Mouse (Mus musculus) liver, embryonic 15.5 days (tissue): ENCODE data around the gene Tom1l2. TPM values are rescaled to one million over a fixed set of nuclear protein-coding genes. Genes with fewer than 3 reads are reported as not detected.

Source experiments
- ATAC-seq: fragments of 200-750 bp; cut with Nextera tagmentation; 2 replicates; pipeline ENCODE4 v1.8.0; 2017; ENCODE audit warnings: moderate number of reproducible peaks, mild to moderate bottlenecking, moderate library complexity; ENCODE audit not compliant: insufficient read depth
- H3K27ac ChIP-seq: fragments of 300-500 bp; sonication (generic); replicated peaks from 2 replicates; pipeline ENCODE4 v1.5.1; 2015; ENCODE audit warnings: mild to moderate bottlenecking, inconsistent platforms
- H3K27me3 ChIP-seq: fragments of 300-500 bp; sonication (generic); 2 replicates; pipeline ENCODE4 v1.6.1; 2015; ENCODE audit warnings: mild to moderate bottlenecking, inconsistent platforms
- H3K36me3 ChIP-seq: fragments of 300-500 bp; sonication (generic); replicated peaks from 2 replicates; pipeline ENCODE4 v1.6.1; 2015; ENCODE audit warnings: moderate library complexity, mild to moderate bottlenecking, inconsistent platforms
- H3K4me1 ChIP-seq: fragments of 300-500 bp; sonication (generic); replicated peaks from 2 replicates; pipeline ENCODE4 v1.6.1; 2015; ENCODE audit warnings: inconsistent platforms
- H3K4me2 ChIP-seq: fragments of 300-500 bp; sonication (generic); 2 replicates; pipeline ENCODE4 v1.6.1; 2015; ENCODE audit warnings: moderate library complexity, mild to moderate bottlenecking, inconsistent platforms
- H3K4me3 ChIP-seq: fragments of 300-500 bp; sonication (generic); replicated peaks from 2 replicates; pipeline ENCODE4 v1.5.1; 2015; ENCODE audit warnings: mild to moderate bottlenecking, inconsistent platforms
- H3K9ac ChIP-seq: fragments of 300-500 bp; sonication (generic); 2 replicates; pipeline ENCODE4 v1.6.1; 2015; ENCODE audit warnings: moderate library complexity, mild to moderate bottlenecking, inconsistent platforms
- H3K9me3 ChIP-seq: fragments of 300-500 bp; sonication (generic); replicated peaks from 2 replicates; pipeline ENCODE4 v1.6.1; 2016; ENCODE audit warnings: inconsistent platforms
- WGBS: fragments of 180-500 bp; shearing (Covaris S2); methylation state at CpG from one replicate; pipeline ENCODE4 v1.1.7; 2015; ENCODE audit warnings: mixed read lengths; ENCODE audit not compliant: insufficient replicate concordance; 5-methylcytosine and 5-hydroxymethylcytosine counted together
- polyA plus RNA-seq: library from polyadenylated mRNA; unstranded; fragments of >200 nt; fragmentation: Nextera tagmentation; extraction: Ambion mirVana; gene quantifications from 2 replicates; pipeline ENCODE4 v1.2.1, GENCODE M21; 2015

The Tom1l2 gene
- polyA plus RNA-seq, 1 experiment from 2014 or later, result 5.3 TPM

GRCm38 (mm10) chr11:60319257-60320066 is 33.2 kb downstream of the Tom1l2 start:
- no peaks in the 10 kb centered on the region for H3K36me3 ChIP-seq
- no peak overlapping the region for H3K27ac ChIP-seq
- 0 out of 2 replicates have a peak, but pooled peaks have one; percentile 40 for ATAC-seq
- no peak overlapping the region for H3K9ac ChIP-seq
- H3K4me2 ChIP-seq, result peak overlapping the region; percentile 36; the same call in 1 of the 2 replicates
- H3K4me3 ChIP-seq, result no peak overlapping the region
- WGBS, result 75% methylated on average over 10 of the region's 10 CpGs
- H3K4me1 ChIP-seq, result peaks cover 30% of the 10 kb centered on the region
- H3K27me3 ChIP-seq, result no peaks in the 10 kb centered on the region
- H3K9me3 ChIP-seq, result no peaks in the 10 kb centered on the region

DNA sequence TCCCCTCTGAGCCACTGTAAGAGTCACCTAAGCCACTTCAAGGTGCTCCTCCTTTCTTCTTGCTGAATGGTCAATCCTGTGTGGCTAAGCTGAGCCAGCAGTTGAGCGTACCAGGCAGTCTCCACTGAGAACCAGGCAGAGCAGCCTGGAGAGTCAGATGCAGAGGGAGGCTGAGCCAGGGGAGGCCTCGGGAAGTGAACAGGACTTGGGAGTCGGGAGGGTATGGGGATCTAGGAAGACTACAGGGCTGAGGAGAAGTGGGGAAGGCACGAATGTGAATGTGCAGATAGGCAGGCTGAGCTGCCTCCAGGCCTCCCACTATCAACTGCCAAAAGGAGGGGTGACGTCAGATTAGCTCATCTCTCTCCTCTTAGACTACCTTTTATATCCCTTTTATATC is 34.0 kb downstream of the Tom1l2 start:
- no peak overlapping the region for H3K4me3 ChIP-seq
- no peaks in the 10 kb centered on the region for H3K27me3 ChIP-seq
- peak; percentile 66; the same call in 1 of the 2 replicates for ATAC-seq
- H3K4me2 ChIP-seq, result peak overlapping the region; percentile 36; the same call in 1 of the 2 replicates
- WGBS, result 42% methylated on average over 5 of the region's 5 CpGs
- no peaks in the 10 kb centered on the region for H3K36me3 ChIP-seq
- H3K27ac ChIP-seq, result no peak overlapping the region
- H3K9me3 ChIP-seq, result no peaks in the 10 kb centered on the region
- peaks cover 30% of the 10 kb centered on the region for H3K4me1 ChIP-seq
- no peak overlapping the region for H3K9ac ChIP-seq

- Histone ChIP-seq H3K27ac (no peak overlapping the region), H3K27me3 (no peaks in the 10 kb centered on the region), H3K9me3 (no peaks in the 10 kb centered on the region), H3K4me2 (no peak overlapping the region), H3K4me1 (peaks cover 30% of the 10 kb centered on the region), H3K9ac (no peak overlapping the region), H3K36me3 (no peaks in the 10 kb centered on the region), H3K4me3 (no peak overlapping the region)
- no peak for ATAC-seq
- 69% methylated on average over 7 of the region's 7 CpGs for WGBS
Observed at GRCm38 (mm10) chr11:60317376-60318102, 35.2 kb downstream of the Tom1l2 start.

- 72% methylated on average over 8 of the region's 8 CpGs for WGBS
- Histone ChIP-seq H3K4me1 (peaks cover 31% of the 10 kb centered on the region), H3K27ac (no peak overlapping the region), H3K9me3 (no peaks in the 10 kb centered on the region), H3K4me3 (no peak overlapping the region), H3K4me2 (no peak overlapping the region), H3K27me3 (no peaks in the 10 kb centered on the region), H3K9ac (no peak overlapping the region), H3K36me3 (no peaks in the 10 kb centered on the region)
- ATAC-seq, result no peak
Observed at GRCm38 (mm10) chr11:60316883-60317282, 35.8 kb downstream of the Tom1l2 start.

DNA sequence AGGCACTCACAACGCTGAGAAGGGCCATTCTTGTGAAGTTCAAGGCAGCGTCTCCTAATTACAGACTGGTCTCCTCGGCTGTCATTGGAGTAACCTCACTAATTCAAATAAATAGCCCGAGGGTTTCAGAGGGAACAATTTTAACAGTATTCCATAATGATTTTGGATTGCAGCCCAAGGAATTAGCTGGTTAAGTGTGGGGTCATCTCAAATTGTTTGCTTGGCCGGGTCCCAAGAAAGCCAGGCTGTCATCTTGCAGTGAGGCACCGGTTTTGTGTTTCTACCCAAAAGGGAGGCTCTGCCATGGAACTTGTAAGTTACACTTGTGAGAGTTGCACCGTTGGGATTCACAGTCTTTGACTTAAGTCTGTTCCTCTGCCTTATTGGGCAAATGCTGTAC is 36.5 kb downstream of the Tom1l2 start:
- Histone ChIP-seq H3K27me3 (no peaks in the 10 kb centered on the region), H3K4me3 (no peak overlapping the region), H3K27ac (no peak overlapping the region), H3K9me3 (no peaks in the 10 kb centered on the region), H3K9ac (no peak overlapping the region), H3K4me2 (no peak overlapping the region), H3K4me1 (peaks cover 37% of the 10 kb centered on the region), H3K36me3 (no peaks in the 10 kb centered on the region)
- ATAC-seq, result no peak
- 72% methylated on average over 7 of the region's 7 CpGs for WGBS

GRCm38 (mm10) chr11:60311025-60311854 is 41.5 kb downstream of the Tom1l2 start:
- Histone ChIP-seq H3K4me3 (no peak overlapping the region), H3K4me2 (no peak overlapping the region), H3K27ac (peak overlapping the region; percentile 53), H3K27me3 (no peaks in the 10 kb centered on the region), H3K4me1 (peaks cover 32% of the 10 kb centered on the region), H3K9ac (no peak overlapping the region), H3K9me3 (no peaks in the 10 kb centered on the region), H3K36me3 (no peaks in the 10 kb centered on the region)
- no peak for ATAC-seq
- 32% methylated on average over 8 of the region's 8 CpGs for WGBS

- no peaks in the 10 kb centered on the region for H3K36me3 ChIP-seq
- no peaks in the 10 kb centered on the region for H3K27me3 ChIP-seq
- peaks cover 42% of the 10 kb centered on the region for H3K4me1 ChIP-seq
- no peak overlapping the region for H3K4me3 ChIP-seq
- H3K9me3 ChIP-seq, result no peaks in the 10 kb centered on the region
- no peak overlapping the region for H3K9ac ChIP-seq
- H3K4me2 ChIP-seq, result no peak overlapping the region
- no peak overlapping the region for H3K27ac ChIP-seq
- no peak for ATAC-seq
Observed at GRCm38 (mm10) chr11:60309875-60310274, 42.8 kb downstream of the Tom1l2 start.

- Histone ChIP-seq H3K9me3 (no peaks in the 10 kb centered on the region), H3K36me3 (no peaks in the 10 kb centered on the region), H3K27me3 (no peaks in the 10 kb centered on the region), H3K9ac (no peak overlapping the region), H3K4me3 (no peak overlapping the region), H3K27ac (peak overlapping the region; percentile 72), H3K4me1 (peaks cover 42% of the 10 kb centered on the region), H3K4me2 (no peak overlapping the region)
- 67% methylated on average over 12 of the region's 12 CpGs for WGBS
- ATAC-seq, result peak; percentile 77
Observed at GRCm38 (mm10) chr11:60308506-60309116, 44.1 kb downstream of the Tom1l2 start.

- Histone ChIP-seq H3K9me3 (no peaks in the 10 kb centered on the region), H3K9ac (no peak overlapping the region), H3K36me3 (no peaks in the 10 kb centered on the region), H3K4me2 (no peak overlapping the region), H3K27me3 (no peaks in the 10 kb centered on the region), H3K27ac (peak overlapping the region; percentile 72), H3K4me3 (no peak overlapping the region), H3K4me1 (peaks cover 44% of the 10 kb centered on the region)
- WGBS, result 70% methylated on average over 2 of the region's 2 CpGs
- no peak for ATAC-seq
Observed at GRCm38 (mm10) chr11:60308061-60308460, 44.6 kb downstream of the Tom1l2 start.

- H3K27ac ChIP-seq, result no peak overlapping the region; the same call in 1 of the 2 replicates
Observed at GRCm38 (mm10) chr11:60307375-60307825, 45.3 kb downstream of the Tom1l2 start.

More at GRCm38 (mm10) chr11:60307375-60307825, 45.3 kb downstream of the Tom1l2 start:
- no peaks in the 10 kb centered on the region for H3K36me3 ChIP-seq
- WGBS, result 85% methylated on average over 2 of the region's 2 CpGs
- peaks cover 50% of the 10 kb centered on the region for H3K4me1 ChIP-seq
- H3K27me3 ChIP-seq, result no peaks in the 10 kb centered on the region
- H3K4me3 ChIP-seq, result no peak overlapping the region
- H3K4me2 ChIP-seq, result no peak overlapping the region
- H3K9me3 ChIP-seq, result no peaks in the 10 kb centered on the region
- no peak overlapping the region for H3K9ac ChIP-seq
- ATAC-seq, result no peak
